Mouse (Mus musculus): Measurements from ENCODE around the gene Bzw1. TPM values are rescaled to one million over a fixed set of nuclear protein-coding genes. Genes with fewer than 3 reads are reported as not detected.
A peak's percentile ranks its signal among the peaks of the same experiment; 100 is the strongest.

The Bzw1 gene
- polyA plus RNA-seq, 1 experiment from 2014 or later = 595 TPM

DNA sequence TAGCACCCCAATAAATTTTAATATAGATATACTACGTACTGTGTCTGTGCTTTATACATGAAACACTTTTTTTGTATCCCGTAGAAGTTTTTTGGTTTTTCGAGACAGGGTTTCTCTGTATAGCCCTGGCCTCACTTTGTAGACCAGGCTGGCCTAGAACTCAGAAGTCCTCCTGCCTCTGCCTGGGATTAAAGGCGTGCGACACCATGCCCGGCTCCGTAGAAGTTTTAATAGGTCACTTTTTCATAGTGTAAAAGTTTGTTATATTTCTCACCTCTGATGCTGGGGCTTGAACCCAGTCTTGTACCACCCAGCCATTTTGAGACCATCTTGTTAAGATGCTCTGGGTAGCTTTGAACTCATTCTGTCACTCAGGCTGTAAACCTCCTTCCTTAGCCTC is 14.6 kb downstream of the Bzw1 start:
- 94% methylated on average over 7 of the region's 7 CpGs for WGBS
- ATAC-seq (replicated peaks; ENCODE audit: insufficient number of reproducible peaks, low FRiP score, low TSS enrichment, low read depth) = no peak
- DNase-seq (ENCODE audit: low spot score) = no peak
- no peaks in the 10 kb centered on the region for H3K27me3 ChIP-seq (ENCODE audit: control insufficient read depth, insufficient read depth, low read length)
- H3K9me3 ChIP-seq (replicated peaks; ENCODE audit: control insufficient read depth, low read length) = no peaks in the 10 kb centered on the region
- H3K4me1 ChIP-seq (ENCODE audit: control insufficient read depth, insufficient read depth, low read length) = no peaks in the 10 kb centered on the region
- H3K4me2 ChIP-seq (ENCODE audit: low read depth, low read length) = no peak overlapping the region
- peaks cover 14% of the 10 kb centered on the region for H3K36me3 ChIP-seq (replicated peaks; ENCODE audit: control insufficient read depth, insufficient read depth, low read depth, low read length)
- H3K4me3 ChIP-seq (ENCODE audit: low read depth, low read length) = no peak overlapping the region
- H3K9ac ChIP-seq (replicated peaks; ENCODE audit: low read length) = no peak overlapping the region
- no peak overlapping the region for H3K27ac ChIP-seq (replicated peaks; ENCODE audit: low read depth, low read length)

DNA sequence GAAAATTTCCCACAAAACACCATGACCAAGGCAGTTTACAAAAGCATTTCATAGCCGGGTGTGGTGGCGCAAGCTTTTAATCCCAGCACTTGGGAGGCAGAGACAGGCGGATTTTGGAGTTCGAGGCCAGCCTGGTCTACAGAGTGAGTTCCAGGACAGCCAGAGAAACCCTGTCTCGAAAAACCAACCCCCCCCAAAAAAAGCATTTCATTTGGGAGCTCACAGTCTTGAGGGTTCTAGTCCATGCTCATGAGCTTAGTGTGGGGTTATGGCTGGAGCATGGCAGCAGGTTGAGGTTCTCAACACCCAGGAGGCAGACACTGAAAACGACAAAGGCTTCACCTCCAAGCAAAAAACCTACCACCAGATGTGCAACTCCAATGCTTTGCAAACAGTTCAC is 15.4 kb downstream of the Bzw1 start:
- no peaks in the 10 kb centered on the region for H3K27me3 ChIP-seq (ENCODE audit: control insufficient read depth, insufficient read depth, low read length)
- no peak overlapping the region for H3K4me3 ChIP-seq (ENCODE audit: low read depth, low read length)
- H3K4me1 ChIP-seq (ENCODE audit: control insufficient read depth, insufficient read depth, low read length) = no peaks in the 10 kb centered on the region
- WGBS = 89% methylated on average over 6 of the region's 6 CpGs
- H3K4me2 ChIP-seq (ENCODE audit: low read depth, low read length) = no peak overlapping the region
- peaks cover 12% of the 10 kb centered on the region for H3K36me3 ChIP-seq (replicated peaks; ENCODE audit: control insufficient read depth, insufficient read depth, low read depth, low read length)
- DNase-seq (ENCODE audit: low spot score) (no peak), ATAC-seq (replicated peaks; ENCODE audit: insufficient number of reproducible peaks, low FRiP score, low TSS enrichment, low read depth) (no peak)
- H3K9me3 ChIP-seq (replicated peaks; ENCODE audit: control insufficient read depth, low read length) = no peaks in the 10 kb centered on the region
- H3K9ac ChIP-seq (replicated peaks; ENCODE audit: low read length) = no peak overlapping the region
- no peak overlapping the region for H3K27ac ChIP-seq (replicated peaks; ENCODE audit: low read depth, low read length)

DNA sequence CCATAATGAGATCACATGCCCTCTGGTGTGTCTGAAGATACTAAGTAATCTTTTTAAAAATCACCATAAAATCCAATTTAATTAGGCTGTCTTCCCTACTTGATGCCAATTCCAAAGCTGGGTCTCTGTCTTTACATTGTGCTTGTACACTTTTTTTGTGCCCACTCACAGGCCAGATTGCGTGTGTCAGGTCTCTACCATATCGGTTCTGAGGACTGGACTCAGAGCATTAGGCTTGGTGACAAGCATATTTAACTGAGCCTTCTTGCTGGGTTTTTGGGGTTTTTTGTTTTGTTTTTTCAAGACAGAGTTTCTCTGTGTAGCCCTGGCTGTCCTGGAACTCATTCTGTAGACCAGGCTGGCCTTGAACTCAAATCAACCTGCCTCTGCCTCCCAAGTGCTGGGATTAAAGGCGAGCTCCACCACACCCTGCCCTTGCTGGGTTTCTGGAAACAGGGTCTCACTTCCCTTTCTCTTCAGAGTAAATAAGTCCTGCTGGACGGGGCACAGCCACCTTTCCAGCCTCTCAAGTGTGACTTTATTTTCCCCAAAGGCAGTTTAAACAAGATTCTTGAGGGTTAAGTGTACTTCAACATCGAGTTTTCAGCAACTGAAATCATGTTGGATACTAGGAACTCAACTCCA is 17.0 kb downstream of the Bzw1 start:
- no peaks in the 10 kb centered on the region for H3K27me3 ChIP-seq (ENCODE audit: control insufficient read depth, insufficient read depth, low read length)
- DNase-seq (ENCODE audit: low spot score) (no peak), ATAC-seq (replicated peaks; ENCODE audit: insufficient number of reproducible peaks, low FRiP score, low TSS enrichment, low read depth) (no peak)
- peaks cover 7% of the 10 kb centered on the region for H3K36me3 ChIP-seq (replicated peaks; ENCODE audit: control insufficient read depth, insufficient read depth, low read depth, low read length)
- no peak overlapping the region for H3K4me2 ChIP-seq (ENCODE audit: low read depth, low read length)
- no peak overlapping the region for H3K27ac ChIP-seq (replicated peaks; ENCODE audit: low read depth, low read length)
- H3K4me1 ChIP-seq (ENCODE audit: control insufficient read depth, insufficient read depth, low read length) = no peaks in the 10 kb centered on the region
- H3K9ac ChIP-seq (replicated peaks; ENCODE audit: low read length) = no peak overlapping the region
- H3K4me3 ChIP-seq (ENCODE audit: low read depth, low read length) = no peak overlapping the region
- no peaks in the 10 kb centered on the region for H3K9me3 ChIP-seq (replicated peaks; ENCODE audit: control insufficient read depth, low read length)
- 84% methylated on average over 5 of the region's 5 CpGs for WGBS

DNA sequence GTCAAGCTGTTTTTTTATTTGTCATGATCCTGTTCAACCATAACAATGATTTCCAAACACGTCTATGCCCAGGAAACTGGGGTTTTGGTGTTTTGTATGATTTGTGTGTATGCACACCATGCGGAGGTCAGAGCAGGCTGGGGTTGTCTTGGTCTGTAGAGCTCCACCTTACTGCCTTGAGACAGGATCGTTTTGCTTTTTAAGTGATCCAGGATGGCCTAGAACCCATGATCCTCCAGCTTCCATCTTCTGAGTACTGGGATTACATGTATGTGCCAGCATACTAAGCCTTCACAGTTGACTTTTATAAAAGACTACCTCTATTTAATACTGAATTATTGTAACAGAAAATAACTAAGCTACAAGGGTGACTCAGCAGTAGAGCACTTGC is 17.5 kb downstream of the Bzw1 start:
- Histone ChIP-seq H3K27ac (replicated peaks; ENCODE audit: low read depth, low read length) (no peak overlapping the region), H3K36me3 (replicated peaks; ENCODE audit: control insufficient read depth, insufficient read depth, low read depth, low read length) (peaks cover 7% of the 10 kb centered on the region), H3K9ac (replicated peaks; ENCODE audit: low read length) (no peak overlapping the region), H3K27me3 (ENCODE audit: control insufficient read depth, insufficient read depth, low read length) (no peaks in the 10 kb centered on the region), H3K9me3 (replicated peaks; ENCODE audit: control insufficient read depth, low read length) (no peaks in the 10 kb centered on the region), H3K4me2 (ENCODE audit: low read depth, low read length) (no peak overlapping the region), H3K4me1 (ENCODE audit: control insufficient read depth, insufficient read depth, low read length) (no peaks in the 10 kb centered on the region), H3K4me3 (ENCODE audit: low read depth, low read length) (no peak overlapping the region)
- ATAC-seq (replicated peaks; ENCODE audit: insufficient number of reproducible peaks, low FRiP score, low TSS enrichment, low read depth) = 0 out of 2 replicates have a peak, but pooled peaks have one; percentile 27
- no peak for DNase-seq (ENCODE audit: low spot score)
- 92% methylated on average over 3 of the region's 3 CpGs for WGBS

DNA sequence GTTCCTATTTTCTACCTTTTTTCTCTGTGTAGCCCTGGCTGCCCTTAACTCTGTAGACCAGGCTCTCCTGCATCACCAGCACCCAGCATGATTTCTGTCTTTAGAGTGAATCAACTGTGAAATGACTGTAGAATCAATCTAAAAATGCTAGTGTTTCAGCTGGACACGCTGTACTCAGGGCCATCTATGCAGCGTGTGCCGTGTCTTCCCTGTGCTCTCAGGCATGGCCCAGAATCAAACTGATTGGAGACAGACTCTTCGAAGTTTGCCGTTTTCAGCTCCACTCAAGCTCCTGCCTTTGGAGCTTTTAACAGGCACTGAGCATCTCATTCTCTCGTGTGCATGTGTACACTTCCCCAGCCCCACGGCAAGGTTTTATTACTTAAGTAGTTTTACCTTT is 18.1 kb downstream of the Bzw1 start:
- DNase-seq (ENCODE audit: low spot score) = no peak
- peaks cover 7% of the 10 kb centered on the region for H3K36me3 ChIP-seq (replicated peaks; ENCODE audit: control insufficient read depth, insufficient read depth, low read depth, low read length)
- WGBS = 95% methylated on average over 7 of the region's 7 CpGs

DNA sequence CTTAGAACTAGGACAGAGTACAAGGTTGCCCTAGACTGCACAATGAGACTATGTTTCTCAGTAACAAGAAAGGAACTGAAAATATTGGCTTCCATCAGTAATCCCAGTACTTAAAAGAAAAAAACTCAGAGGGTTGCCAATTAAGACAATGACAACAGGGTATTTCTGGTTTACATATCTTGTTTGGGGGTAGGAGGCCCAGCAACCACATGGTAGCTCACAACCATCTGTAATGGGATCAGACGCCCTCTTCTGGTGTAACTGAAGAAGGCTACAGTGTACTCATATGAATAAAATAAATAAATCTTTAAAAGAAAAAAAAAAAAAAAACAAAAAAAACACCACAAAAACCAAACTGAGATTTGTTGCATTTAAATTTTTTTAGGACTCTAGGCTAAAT is 22.7 kb downstream of the Bzw1 start:
- WGBS = 37% methylated on average over 1 of the region's 1 CpGs
- Histone ChIP-seq H3K27me3 (ENCODE audit: control insufficient read depth, insufficient read depth, low read length) (no peaks in the 10 kb centered on the region), H3K4me2 (ENCODE audit: low read depth, low read length) (no peak overlapping the region), H3K9me3 (replicated peaks; ENCODE audit: control insufficient read depth, low read length) (no peaks in the 10 kb centered on the region), H3K4me3 (ENCODE audit: low read depth, low read length) (no peak overlapping the region), H3K4me1 (ENCODE audit: control insufficient read depth, insufficient read depth, low read length) (no peaks in the 10 kb centered on the region), H3K27ac (replicated peaks; ENCODE audit: low read depth, low read length) (no peak overlapping the region), H3K9ac (replicated peaks; ENCODE audit: low read length) (no peak overlapping the region), H3K36me3 (replicated peaks; ENCODE audit: control insufficient read depth, insufficient read depth, low read depth, low read length) (peaks cover 24% of the 10 kb centered on the region)
- ATAC-seq (replicated peaks; ENCODE audit: insufficient number of reproducible peaks, low FRiP score, low TSS enrichment, low read depth) (no peak), DNase-seq (ENCODE audit: low spot score) (no peak)

More for the DNA sequence above, 18.1 kb downstream of the Bzw1 start:
- no peak overlapping the region for H3K4me3 ChIP-seq (ENCODE audit: low read depth, low read length)
- H3K4me1 ChIP-seq (ENCODE audit: control insufficient read depth, insufficient read depth, low read length) = no peaks in the 10 kb centered on the region
- H3K9ac ChIP-seq (replicated peaks; ENCODE audit: low read length) = no peak overlapping the region
- no peak for ATAC-seq (replicated peaks; ENCODE audit: insufficient number of reproducible peaks, low FRiP score, low TSS enrichment, low read depth)
- H3K9me3 ChIP-seq (replicated peaks; ENCODE audit: control insufficient read depth, low read length) = no peaks in the 10 kb centered on the region
- no peaks in the 10 kb centered on the region for H3K27me3 ChIP-seq (ENCODE audit: control insufficient read depth, insufficient read depth, low read length)
- no peak overlapping the region for H3K27ac ChIP-seq (replicated peaks; ENCODE audit: low read depth, low read length)
- H3K4me2 ChIP-seq (ENCODE audit: low read depth, low read length) = no peak overlapping the region

DNA sequence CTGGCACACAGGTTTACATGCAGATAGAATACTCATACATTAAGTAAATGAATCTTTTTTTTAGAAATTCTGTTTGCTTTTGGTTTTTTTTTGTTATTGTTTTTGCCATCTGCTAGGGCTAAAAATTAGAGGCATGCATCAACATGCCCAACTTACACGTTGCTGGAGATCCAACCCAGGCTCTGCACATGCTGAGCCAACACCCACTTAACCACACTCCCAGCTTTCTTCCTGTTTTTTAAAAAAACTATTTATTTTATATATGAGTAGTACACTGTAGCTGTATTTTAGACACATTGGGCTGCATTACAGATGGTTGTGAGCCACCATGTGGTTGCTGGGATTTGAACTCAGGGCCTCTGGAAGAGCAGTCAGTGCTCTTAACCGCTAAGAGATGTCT is 23.4 kb downstream of the Bzw1 start:
- ATAC-seq (replicated peaks; ENCODE audit: insufficient number of reproducible peaks, low FRiP score, low TSS enrichment, low read depth) (no peak), DNase-seq (ENCODE audit: low spot score) (no peak)
- Histone ChIP-seq H3K4me1 (ENCODE audit: control insufficient read depth, insufficient read depth, low read length) (no peaks in the 10 kb centered on the region), H3K27me3 (ENCODE audit: control insufficient read depth, insufficient read depth, low read length) (no peaks in the 10 kb centered on the region), H3K4me2 (ENCODE audit: low read depth, low read length) (no peak overlapping the region), H3K4me3 (ENCODE audit: low read depth, low read length) (no peak overlapping the region), H3K9ac (replicated peaks; ENCODE audit: low read length) (no peak overlapping the region), H3K9me3 (replicated peaks; ENCODE audit: control insufficient read depth, low read length) (no peaks in the 10 kb centered on the region), H3K27ac (replicated peaks; ENCODE audit: low read depth, low read length) (no peak overlapping the region), H3K36me3 (replicated peaks; ENCODE audit: control insufficient read depth, insufficient read depth, low read depth, low read length) (peaks cover 21% of the 10 kb centered on the region)
- WGBS = 99% methylated on average over 2 of the region's 2 CpGs

DNA sequence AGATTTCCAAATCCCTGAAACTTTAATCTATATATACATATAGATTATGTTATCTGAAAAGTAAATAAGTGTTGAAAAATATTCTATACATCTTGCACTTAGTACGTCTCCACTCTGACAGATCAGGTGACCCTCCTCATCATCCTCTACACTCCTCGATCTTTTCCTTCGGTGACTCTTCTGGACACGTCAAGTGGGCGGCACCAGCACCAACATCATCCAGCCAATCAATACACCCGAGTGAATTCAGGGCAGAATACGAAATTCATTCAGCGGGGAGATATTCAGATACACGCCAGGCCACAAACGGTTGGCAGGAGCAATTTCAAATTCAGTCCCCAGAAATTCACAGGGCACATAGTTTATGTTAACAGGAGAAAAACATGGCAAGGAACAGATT is 27.3 kb downstream of the Bzw1 start:
- 87% methylated on average over 10 of the region's 10 CpGs for WGBS
- Histone ChIP-seq H3K4me2 (ENCODE audit: low read depth, low read length) (no peak overlapping the region), H3K27ac (replicated peaks; ENCODE audit: low read depth, low read length) (no peak overlapping the region), H3K9ac (replicated peaks; ENCODE audit: low read length) (no peak overlapping the region), H3K27me3 (ENCODE audit: control insufficient read depth, insufficient read depth, low read length) (no peaks in the 10 kb centered on the region), H3K36me3 (replicated peaks; ENCODE audit: control insufficient read depth, insufficient read depth, low read depth, low read length) (peaks cover 22% of the 10 kb centered on the region), H3K9me3 (replicated peaks; ENCODE audit: control insufficient read depth, low read length) (no peaks in the 10 kb centered on the region), H3K4me1 (ENCODE audit: control insufficient read depth, insufficient read depth, low read length) (no peaks in the 10 kb centered on the region), H3K4me3 (ENCODE audit: low read depth, low read length) (no peak overlapping the region)
- ATAC-seq (replicated peaks; ENCODE audit: insufficient number of reproducible peaks, low FRiP score, low TSS enrichment, low read depth) (no peak), DNase-seq (ENCODE audit: low spot score) (no peak)
